Mouse (Mus musculus): ENCODE measurements around the gene Fam186b. TPM values are rescaled to one million over a fixed set of nuclear protein-coding genes. Genes with fewer than 3 reads are reported as not detected.

Fam186b gene
- polyA plus RNA-seq, 1 experiment from 2014 or later = not detected

DNA sequence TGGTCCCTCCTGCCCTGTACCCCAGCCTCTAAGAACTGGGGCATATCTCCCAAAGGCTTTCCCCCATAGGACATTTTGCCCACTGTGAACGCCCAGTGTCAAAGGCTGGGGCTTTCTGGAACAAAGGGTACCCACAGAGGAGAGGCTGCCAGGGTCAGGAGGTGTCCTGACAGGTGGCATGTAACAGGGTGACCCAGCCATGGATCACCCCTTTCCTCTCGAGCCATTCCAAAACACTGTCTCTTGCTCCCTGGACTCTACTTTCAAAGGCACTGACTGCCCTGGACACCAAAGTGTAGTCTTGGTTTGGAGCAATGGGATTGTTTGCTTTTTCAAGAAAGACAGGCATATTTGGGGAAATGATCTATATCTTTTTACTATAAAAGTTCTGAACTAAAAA, 34.6 kb upstream of the Fam186b start:
- 62% methylated on average over 2 of the region's 2 CpGs for WGBS
- no peak overlapping the region for H3K27ac ChIP-seq (replicated peaks in 1 of 2; ENCODE audit: control insufficient read depth in 1 of 2, insufficient read depth in 1 of 2, low read depth in 2 of 2, low read length in 2 of 2)
- H3K36me3 ChIP-seq (ENCODE audit: control insufficient read depth, insufficient read depth, low read length) = peaks cover 48% of the 10 kb centered on the region
- no peak overlapping the region for H3K4me2 ChIP-seq (ENCODE audit: low read length)
- no peak for ATAC-seq (ENCODE audit: insufficient number of reproducible peaks, insufficient read depth, low FRiP score, low read depth)
- H3K27me3 ChIP-seq (ENCODE audit: control insufficient read depth, insufficient read depth, low read length) = no peaks in the 10 kb centered on the region
- no peaks in the 10 kb centered on the region for H3K9me3 ChIP-seq (ENCODE audit: control insufficient read depth, low read length)
- no peak overlapping the region for H3K9ac ChIP-seq (ENCODE audit: low read length)
- peaks cover 41 to 44% of the 10 kb centered on the region in 2 experiments for H3K4me1 ChIP-seq (ENCODE audit: control insufficient read depth in 2 of 2, insufficient read depth in 2 of 2, low read length in 2 of 2)
- no peak overlapping the region for H3K4me3 ChIP-seq (ENCODE audit: control insufficient read depth in 1 of 2, insufficient read depth in 1 of 2, low read depth in 1 of 2, low read length in 2 of 2)

DNA sequence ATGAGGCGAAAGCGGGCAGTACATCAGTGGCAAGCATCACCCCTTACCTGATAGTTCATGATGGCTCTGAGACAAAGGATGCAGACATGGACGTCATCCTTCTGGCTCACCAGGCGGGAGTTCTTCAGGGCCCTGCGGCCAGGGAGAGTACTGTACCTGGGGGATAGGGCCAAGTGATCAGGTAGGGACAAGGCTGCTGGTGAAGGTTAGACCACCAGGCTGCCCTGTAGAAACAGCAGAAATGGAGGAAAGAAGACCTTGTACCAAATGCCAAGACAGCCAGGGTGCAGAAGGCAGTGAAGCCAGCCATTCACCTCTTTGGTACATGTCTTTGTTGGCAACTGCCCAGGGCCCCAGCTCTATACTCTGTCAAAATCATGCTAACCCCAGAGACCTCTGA, 32.3 kb upstream of the Fam186b start:
- peaks cover 19 to 21% of the 10 kb centered on the region in 2 experiments for H3K4me1 ChIP-seq (ENCODE audit: control insufficient read depth in 2 of 2, insufficient read depth in 2 of 2, low read length in 2 of 2)
- H3K9me3 ChIP-seq (ENCODE audit: control insufficient read depth, low read length) = no peaks in the 10 kb centered on the region
- H3K27ac ChIP-seq (replicated peaks in 1 of 2; ENCODE audit: control insufficient read depth in 1 of 2, insufficient read depth in 1 of 2, low read depth in 2 of 2, low read length in 2 of 2) = peak overlapping the region in 1 of 2 experiments; percentile 15; a peak in 1 of 4 replicates
- no peak overlapping the region for H3K9ac ChIP-seq (ENCODE audit: low read length)
- no peak overlapping the region for H3K4me2 ChIP-seq (ENCODE audit: low read length)
- WGBS = 95% methylated on average over 5 of the region's 5 CpGs
- H3K4me3 ChIP-seq (ENCODE audit: control insufficient read depth in 1 of 2, insufficient read depth in 1 of 2, low read depth in 1 of 2, low read length in 2 of 2) = no peak overlapping the region
- ATAC-seq (ENCODE audit: insufficient number of reproducible peaks, insufficient read depth, low FRiP score, low read depth) = no peak
- H3K27me3 ChIP-seq (ENCODE audit: control insufficient read depth, insufficient read depth, low read length) = no peaks in the 10 kb centered on the region
- peaks cover 71% of the 10 kb centered on the region for H3K36me3 ChIP-seq (ENCODE audit: control insufficient read depth, insufficient read depth, low read length)

DNA sequence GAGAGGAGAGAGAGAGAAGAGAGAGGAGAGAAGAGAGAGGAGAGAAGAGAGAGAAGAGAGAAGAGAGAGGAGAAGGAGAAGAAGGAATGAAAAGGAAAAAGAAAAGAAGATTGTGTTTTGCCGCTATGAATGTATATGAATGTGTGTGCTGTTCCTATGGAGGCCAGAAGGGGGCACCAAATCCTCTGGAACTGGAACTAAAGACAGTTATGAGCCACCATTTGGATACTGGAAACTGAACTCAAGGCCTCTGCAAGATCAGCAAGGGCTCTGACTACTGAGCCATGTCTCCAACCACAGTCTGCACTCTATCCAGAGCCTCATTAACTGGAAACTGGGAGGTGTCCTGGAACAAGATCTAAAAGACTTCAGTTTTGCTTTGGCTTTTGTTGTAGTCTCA, 31.3 kb upstream of the Fam186b start:
- Histone ChIP-seq H3K27me3 (ENCODE audit: control insufficient read depth, insufficient read depth, low read length) (no peaks in the 10 kb centered on the region), H3K4me3 (ENCODE audit: control insufficient read depth in 1 of 2, insufficient read depth in 1 of 2, low read depth in 1 of 2, low read length in 2 of 2) (no peak overlapping the region), H3K4me2 (ENCODE audit: low read length) (no peak overlapping the region), H3K27ac (replicated peaks in 1 of 2; ENCODE audit: control insufficient read depth in 1 of 2, insufficient read depth in 1 of 2, low read depth in 2 of 2, low read length in 2 of 2) (peak overlapping the region; percentile 27 to 50; a peak in 2 of 4 replicates), H3K36me3 (ENCODE audit: control insufficient read depth, insufficient read depth, low read length) (peaks cover 78% of the 10 kb centered on the region), H3K4me1 (ENCODE audit: control insufficient read depth in 2 of 2, insufficient read depth in 2 of 2, low read length in 2 of 2) (peaks cover 8 to 11% of the 10 kb centered on the region in 2 experiments), H3K9me3 (ENCODE audit: control insufficient read depth, low read length) (no peaks in the 10 kb centered on the region), H3K9ac (ENCODE audit: low read length) (no peak overlapping the region)
- ATAC-seq (ENCODE audit: insufficient number of reproducible peaks, insufficient read depth, low FRiP score, low read depth) = no peak
- 70% methylated on average over 1 of the region's 1 CpGs for WGBS

DNA sequence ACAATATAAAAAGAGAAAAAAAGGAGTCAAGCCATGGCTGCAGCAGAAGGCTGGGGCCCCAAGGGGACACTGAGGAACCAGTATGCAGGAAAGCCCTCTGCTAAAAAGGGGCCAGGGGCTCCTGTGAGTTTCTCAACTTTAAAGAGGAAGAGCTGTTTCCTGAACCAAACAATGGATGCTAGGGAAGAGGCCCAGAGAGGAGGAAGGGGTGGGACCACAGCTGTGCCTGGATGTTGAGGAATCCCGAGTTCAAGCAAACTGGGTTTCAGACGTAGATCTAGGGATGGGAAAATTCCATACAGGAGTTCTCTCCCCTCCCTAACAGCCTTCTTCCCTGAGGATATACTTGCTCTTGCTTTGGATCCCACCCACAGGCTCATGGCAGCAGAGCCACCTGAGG, 30.7 kb upstream of the Fam186b start:
- Histone ChIP-seq H3K27me3 (ENCODE audit: control insufficient read depth, insufficient read depth, low read length) (no peaks in the 10 kb centered on the region), H3K36me3 (ENCODE audit: control insufficient read depth, insufficient read depth, low read length) (peaks cover 79% of the 10 kb centered on the region), H3K9me3 (ENCODE audit: control insufficient read depth, low read length) (no peaks in the 10 kb centered on the region), H3K4me1 (ENCODE audit: control insufficient read depth in 2 of 2, insufficient read depth in 2 of 2, low read length in 2 of 2) (peaks cover 3 to 6% of the 10 kb centered on the region in 2 experiments; a peak in 3 of 4 replicates), H3K9ac (ENCODE audit: low read length) (no peak overlapping the region), H3K4me2 (ENCODE audit: low read length) (no peak overlapping the region), H3K4me3 (ENCODE audit: control insufficient read depth in 1 of 2, insufficient read depth in 1 of 2, low read depth in 1 of 2, low read length in 2 of 2) (no peak overlapping the region), H3K27ac (replicated peaks in 1 of 2; ENCODE audit: control insufficient read depth in 1 of 2, insufficient read depth in 1 of 2, low read depth in 2 of 2, low read length in 2 of 2) (peak overlapping the region; percentile 50 to 53; a peak in 3 of 4 replicates)
- 36% methylated on average over 2 of the region's 2 CpGs for WGBS
- peak; percentile 54; the same call in 1 of the 2 replicates for ATAC-seq (ENCODE audit: insufficient number of reproducible peaks, insufficient read depth, low FRiP score, low read depth)

GRCm38 (mm10) chr15:99325598-99325997, 29.9 kb upstream of the Fam186b start:
- Histone ChIP-seq H3K27me3 (ENCODE audit: control insufficient read depth, insufficient read depth, low read length) (no peaks in the 10 kb centered on the region), H3K9me3 (ENCODE audit: control insufficient read depth, low read length) (no peaks in the 10 kb centered on the region), H3K4me3 (ENCODE audit: control insufficient read depth in 1 of 2, insufficient read depth in 1 of 2, low read depth in 1 of 2, low read length in 2 of 2) (no peak overlapping the region), H3K27ac (replicated peaks in 1 of 2; ENCODE audit: control insufficient read depth in 1 of 2, insufficient read depth in 1 of 2, low read depth in 2 of 2, low read length in 2 of 2) (peak overlapping the region in 1 of 2 experiments; percentile 50; a peak in 2 of 4 replicates), H3K4me2 (ENCODE audit: low read length) (no peak overlapping the region), H3K36me3 (ENCODE audit: control insufficient read depth, insufficient read depth, low read length) (peaks cover 84% of the 10 kb centered on the region), H3K9ac (ENCODE audit: low read length) (no peak overlapping the region), H3K4me1 (ENCODE audit: control insufficient read depth in 2 of 2, insufficient read depth in 2 of 2, low read length in 2 of 2) (peaks cover 2 to 8% of the 10 kb centered on the region in 2 experiments; a peak in 2 of 4 replicates)
- no peak for ATAC-seq (ENCODE audit: insufficient number of reproducible peaks, insufficient read depth, low FRiP score, low read depth)
- 86% methylated on average over 6 of the region's 6 CpGs for whole genome bisulfite sequencing

DNA sequence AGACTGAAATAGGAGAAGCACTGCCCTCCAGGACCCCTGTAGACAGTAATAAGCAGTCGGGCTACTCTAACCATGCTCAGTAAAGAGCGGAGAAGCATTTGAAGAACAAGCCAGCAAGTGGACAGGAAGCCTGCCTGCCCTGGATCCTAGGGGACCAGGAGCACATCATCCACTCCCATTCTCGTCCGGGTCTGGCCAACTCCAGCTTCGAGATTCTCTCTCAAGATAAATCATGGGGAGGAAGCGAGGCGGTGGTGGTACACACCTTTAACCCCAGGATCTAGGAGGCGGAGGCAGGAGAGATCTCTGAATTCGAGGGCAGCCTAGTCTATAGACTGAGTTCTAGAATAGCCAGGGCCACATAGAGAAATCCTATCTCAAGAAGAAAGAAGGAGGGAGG, 28.5 kb upstream of the Fam186b start:
- Histone ChIP-seq H3K4me3 (ENCODE audit: control insufficient read depth in 1 of 2, insufficient read depth in 1 of 2, low read depth in 1 of 2, low read length in 2 of 2) (no peak overlapping the region), H3K4me1 (ENCODE audit: control insufficient read depth in 2 of 2, insufficient read depth in 2 of 2, low read length in 2 of 2) (peaks cover 0 to 7% of the 10 kb centered on the region in 2 experiments; a peak in 1 of 4 replicates), H3K36me3 (ENCODE audit: control insufficient read depth, insufficient read depth, low read length) (peaks cover 93% of the 10 kb centered on the region), H3K9ac (ENCODE audit: low read length) (no peak overlapping the region), H3K27ac (replicated peaks in 1 of 2; ENCODE audit: control insufficient read depth in 1 of 2, insufficient read depth in 1 of 2, low read depth in 2 of 2, low read length in 2 of 2) (no peak overlapping the region), H3K4me2 (ENCODE audit: low read length) (no peak overlapping the region), H3K27me3 (ENCODE audit: control insufficient read depth, insufficient read depth, low read length) (no peaks in the 10 kb centered on the region), H3K9me3 (ENCODE audit: control insufficient read depth, low read length) (no peaks in the 10 kb centered on the region)
- no peak for ATAC-seq (ENCODE audit: insufficient number of reproducible peaks, insufficient read depth, low FRiP score, low read depth)
- 84% methylated on average over 9 of the region's 9 CpGs for WGBS

DNA sequence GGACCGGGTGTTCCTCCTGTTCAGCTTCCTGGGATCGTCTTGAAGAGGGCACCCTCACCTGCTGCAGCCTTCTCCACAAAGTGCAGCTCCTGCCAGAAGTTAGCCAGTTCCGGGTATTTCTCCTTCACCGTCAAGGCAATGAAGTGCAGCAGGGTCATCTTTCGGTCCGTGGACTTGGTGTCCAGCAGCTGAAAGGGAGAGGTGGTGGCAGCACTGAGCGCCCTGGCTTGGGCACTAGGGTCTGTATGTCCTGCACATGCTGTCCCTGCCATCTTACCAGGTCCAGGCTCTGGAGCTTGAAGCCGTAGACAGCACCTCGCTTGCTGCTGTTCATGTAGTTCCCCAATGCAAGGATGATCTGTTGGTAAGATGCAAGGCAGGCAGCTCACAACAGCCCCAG, 25.3 kb upstream of the Fam186b start:
- Histone ChIP-seq H3K36me3 (ENCODE audit: control insufficient read depth, insufficient read depth, low read length) (peaks cover 98% of the 10 kb centered on the region), H3K4me2 (ENCODE audit: low read length) (no peak overlapping the region), H3K27ac (replicated peaks in 1 of 2; ENCODE audit: control insufficient read depth in 1 of 2, insufficient read depth in 1 of 2, low read depth in 2 of 2, low read length in 2 of 2) (peak overlapping the region in 1 of 2 experiments; percentile 83; a peak in 2 of 4 replicates), H3K4me1 (ENCODE audit: control insufficient read depth in 2 of 2, insufficient read depth in 2 of 2, low read length in 2 of 2) (peaks cover 0 to 11% of the 10 kb centered on the region in 2 experiments; a peak in 3 of 4 replicates), H3K9ac (ENCODE audit: low read length) (no peak overlapping the region), H3K4me3 (ENCODE audit: control insufficient read depth in 1 of 2, insufficient read depth in 1 of 2, low read depth in 1 of 2, low read length in 2 of 2) (no peak overlapping the region), H3K27me3 (ENCODE audit: control insufficient read depth, insufficient read depth, low read length) (no peaks in the 10 kb centered on the region), H3K9me3 (ENCODE audit: control insufficient read depth, low read length) (no peaks in the 10 kb centered on the region)
- 70% methylated on average over 9 of the region's 9 CpGs for WGBS
- ATAC-seq (ENCODE audit: insufficient number of reproducible peaks, insufficient read depth, low FRiP score, low read depth) = no peak

GRCm38 (mm10) chr15:99320168-99320674, 24.5 kb upstream of the Fam186b start:
- H3K4me2 ChIP-seq (ENCODE audit: low read length) = no peak overlapping the region
- H3K27ac ChIP-seq (replicated peaks in 1 of 2; ENCODE audit: control insufficient read depth in 1 of 2, insufficient read depth in 1 of 2, low read depth in 2 of 2, low read length in 2 of 2) = peak overlapping the region; percentile 48 to 83
- no peak for ATAC-seq (ENCODE audit: insufficient number of reproducible peaks, insufficient read depth, low FRiP score, low read depth)
- no peak overlapping the region for H3K9ac ChIP-seq (ENCODE audit: low read length)
- peaks cover 0 to 11% of the 10 kb centered on the region in 2 experiments; a peak in 3 of 4 replicates for H3K4me1 ChIP-seq (ENCODE audit: control insufficient read depth in 2 of 2, insufficient read depth in 2 of 2, low read length in 2 of 2)
- no peak overlapping the region for H3K4me3 ChIP-seq (ENCODE audit: control insufficient read depth in 1 of 2, insufficient read depth in 1 of 2, low read depth in 1 of 2, low read length in 2 of 2)
- no peaks in the 10 kb centered on the region for H3K27me3 ChIP-seq (ENCODE audit: control insufficient read depth, insufficient read depth, low read length)
- peaks cover 98% of the 10 kb centered on the region for H3K36me3 ChIP-seq (ENCODE audit: control insufficient read depth, insufficient read depth, low read length)
- no peaks in the 10 kb centered on the region for H3K9me3 ChIP-seq (ENCODE audit: control insufficient read depth, low read length)
- 60% methylated on average over 10 of the region's 10 CpGs for WGBS

All from heart, embryonic 14.5 days (tissue).